25 mouse cellular contexts compared by ENCODE assay signal in genomic region chr10:96711993-96712392, GRCm38 (mm10).
DNase-seq lines count a peak whose midpoint lies in the region; ATAC-seq and TF ChIP-seq lines count a peak whose summit lies in the region.
"Had no signal": no experiment of that assay in that cellular context is flagged by ENCODE, and none has a peak within 500 bp of the region (broad histone marks: within the 10 kb centered on the region; RNA-seq: fewer than 3 reads in every experiment).

No protein-coding gene starts in this region.

- H3K4me3 ChIP-seq in heart, adult 2 months, result no peak overlapping the region
- no peak overlapping the region for H3K4me3 ChIP-seq in heart, embryonic 11.5 days (ENCODE audit: low read depth, low read length)
- H3K4me3 ChIP-seq in embryonic facial prominence, embryonic 10.5 days, result no peak overlapping the region
- H3K4me3 ChIP-seq: heart, embryonic 10.5 days; hindbrain, embryonic 15.5 days; kidney, embryonic 15.5 days; midbrain, embryonic 15.5 days; myocyte; neural tube, embryonic 13.5 days had no signal

- H3K9ac ChIP-seq in heart, adult 2 months (ENCODE audit: low read depth, low read length), result no peak overlapping the region
- H3K9ac ChIP-seq in heart, embryonic 11.5 days (ENCODE audit: low read depth, low read length), result no peak overlapping the region
- H3K9ac ChIP-seq: hindbrain, embryonic 15.5 days; kidney, embryonic 15.5 days; liver, embryonic 14.5 days; midbrain, embryonic 15.5 days; neural tube, embryonic 13.5 days had no signal

- peaks cover 5% of the 10 kb centered on the region for H3K4me1 ChIP-seq in heart, adult 2 months (ENCODE audit: control insufficient read depth, insufficient read depth, low read length)
- H3K4me1 ChIP-seq in heart, embryonic 11.5 days (ENCODE audit: control insufficient read depth, insufficient read depth, low read length), result no peaks in the 10 kb centered on the region; the same call in 1 of the 2 replicates
- H3K4me1 ChIP-seq in embryonic facial prominence, embryonic 10.5 days, result peaks cover 5% of the 10 kb centered on the region
- H3K4me1 ChIP-seq: kidney, embryonic 15.5 days; midbrain, embryonic 15.5 days had no signal

- intact Hi-C loops in heart, adult 2 months (cut with DNase I), result no loop called here
- intact Hi-C loops in gastrocnemius, postnatal 36 days (cut with DNase I), result no loop called here

- 0 out of 2 replicates have a peak, but pooled peaks have one; percentile 14 for TF ChIP-seq POLR2A in heart, adult 2 months (IDR thresholded peaks at IDR 0.05; ENCODE audit: insufficient read depth, low read depth, low read length)

- WGBS in heart, adult 2 months, result 50% methylated on average over 2 of the region's 2 CpGs
- 74% methylated on average over 2 of the region's 2 CpGs for WGBS in heart, embryonic 11.5 days (ENCODE audit: insufficient replicate concordance)
- 60% methylated on average over 2 of the region's 2 CpGs for WGBS in embryonic facial prominence, embryonic 10.5 days

- no peaks in the 10 kb centered on the region for H3K27me3 ChIP-seq in heart, adult 2 months (ENCODE audit: control insufficient read depth, insufficient read depth, low read length)
- no peaks in the 10 kb centered on the region for H3K27me3 ChIP-seq in heart, embryonic 11.5 days (ENCODE audit: control insufficient read depth, insufficient read depth, low read length)
- no peaks in the 10 kb centered on the region for H3K27me3 ChIP-seq in embryonic facial prominence, embryonic 10.5 days (replicated peaks; ENCODE audit: low read depth, poor library complexity, severe bottlenecking)
- H3K27me3 ChIP-seq: hindbrain, embryonic 15.5 days; kidney, embryonic 15.5 days; midbrain, embryonic 15.5 days; neural tube, embryonic 13.5 days had no signal

- H3K4me2 ChIP-seq in heart, embryonic 11.5 days, result no peak overlapping the region
- H3K4me2 ChIP-seq: hindbrain, embryonic 15.5 days; kidney, embryonic 15.5 days; midbrain, embryonic 15.5 days; neural tube, embryonic 13.5 days had no signal

- no peaks in the 10 kb centered on the region for H3K79me2 ChIP-seq in heart, adult 2 months (replicated peaks; ENCODE audit: control insufficient read depth, insufficient read depth, low read length)

- peaks cover 2% of the 10 kb centered on the region; the same call in 1 of the 2 replicates for H3K36me3 ChIP-seq in heart, adult 2 months (ENCODE audit: control insufficient read depth, insufficient read depth, low read length)
- H3K36me3 ChIP-seq in heart, embryonic 11.5 days (ENCODE audit: control insufficient read depth, insufficient read depth, low read length), result no peaks in the 10 kb centered on the region
- H3K36me3 ChIP-seq in embryonic facial prominence, embryonic 10.5 days (replicated peaks), result no peaks in the 10 kb centered on the region
- H3K36me3 ChIP-seq: heart, embryonic 10.5 days; hindbrain, embryonic 15.5 days; kidney, embryonic 15.5 days; midbrain, embryonic 15.5 days; neural tube, embryonic 13.5 days had no signal

- TF ChIP-seq CTCF in heart, adult 2 months (IDR thresholded peaks at IDR 0.05), result no peak

- peak; percentile 68; the same call in 1 of the 2 replicates for TF ChIP-seq EP300 in heart, adult 2 months (IDR thresholded peaks at IDR 0.05; ENCODE audit: insufficient read depth, low read depth, low read length)

- H3K9me3 ChIP-seq in heart, embryonic 11.5 days (replicated peaks; ENCODE audit: control insufficient read depth, low read length), result no peaks in the 10 kb centered on the region
- no peaks in the 10 kb centered on the region for H3K9me3 ChIP-seq in embryonic facial prominence, embryonic 10.5 days
- H3K9me3 ChIP-seq: heart, embryonic 10.5 days; hindbrain, embryonic 15.5 days; kidney, embryonic 15.5 days; midbrain, embryonic 15.5 days; neural tube, embryonic 13.5 days had no signal

- peak in 1 of 2 experiments; percentile 31 for DNase-seq in heart, adult 2 months
- DNase-seq in NIH3T3 (ENCODE audit: low read depth), result peak; percentile 62
- DNase-seq in embryonic facial prominence, embryonic 10.5 days (ENCODE audit: low spot score), result peak; percentile 19
- DNase-seq in gastrocnemius, postnatal 36 days, result peak; percentile 17 to 21
- no peak for DNase-seq in right cerebral cortex, postnatal 25 days
- no peak for DNase-seq in cerebellum, adult 11 months
- DNase-seq in layer of hippocampus, adult 11-12 months (ENCODE audit: low spot score), result no peak
- DNase-seq: adrenal gland, postnatal 10 days; B cell, adult 2 months; cerebellum, adult 11-12 months; kidney, adult 18-20 months; kidney, postnatal 25 days; left cerebral cortex, postnatal 4 days; lung, adult 2 months; lung, postnatal 10 days had no signal

- no peak overlapping the region for H3K27ac ChIP-seq in heart, adult 2 months
- no peak overlapping the region for H3K27ac ChIP-seq in heart, embryonic 11.5 days (ENCODE audit: low read depth, low read length)
- H3K27ac ChIP-seq in embryonic facial prominence, embryonic 10.5 days (replicated peaks), result no peak overlapping the region
- H3K27ac ChIP-seq: heart, embryonic 10.5 days; hindbrain, embryonic 15.5 days; kidney, embryonic 15.5 days; liver, embryonic 14.5 days; midbrain, embryonic 15.5 days; neural tube, embryonic 13.5 days had no signal

- no peak for ATAC-seq in heart, embryonic 11.5 days (replicated peaks; ENCODE audit: insufficient number of reproducible peaks, low FRiP score, low TSS enrichment)
- ATAC-seq: activated CD4-positive, CD25-positive, alpha-beta regulatory T cell, adult 4 months; forebrain, embryonic 14.5 days; midbrain, embryonic 15.5 days had no signal

Comparison
In these comparisons a context has a peak if more than half of its experiments do, and no peak if none do; other contexts are left out.
1. DNase-seq: peak in NIH3T3 (single experiment), embryonic facial prominence, embryonic 10.5 days (single experiment) and gastrocnemius, postnatal 36 days (2 of 2); none in right cerebral cortex, postnatal 25 days (single experiment), cerebellum, adult 11 months (single experiment) and layer of hippocampus, adult 11-12 months (single experiment).